Mouse (Mus musculus) C2C12 (cell line): ENCODE results near the gene Znhit2.

Experiments used
- CEBPB ChIP-seq: IDR thresholded peaks from one replicate; pipeline ENCODE4 v1.6.1; 2011; ENCODE audit warnings: low read depth, mild to moderate bottlenecking, control low read depth, moderate library complexity
- CTCF ChIP-seq: IDR thresholded peaks from one replicate; pipeline ENCODE4 v1.5.1; 2011; ENCODE audit not compliant: control insufficient read depth, insufficient read depth, insufficient read length
- MAX ChIP-seq: IDR thresholded peaks from one replicate; pipeline ENCODE4 v1.6.1; 2011; ENCODE audit warnings: mild to moderate bottlenecking, control low read depth
- MYOD1 ChIP-seq: IDR thresholded peaks from one replicate; pipeline ENCODE4 v1.6.1; 2011; ENCODE audit warnings: low read depth; ENCODE audit not compliant: control insufficient read depth, insufficient read length
- USF1 ChIP-seq: IDR thresholded peaks from one replicate; pipeline ENCODE4 v1.6.1; 2011; ENCODE audit warnings: low read depth, mild to moderate bottlenecking, control low read depth, moderate library complexity

DNA sequence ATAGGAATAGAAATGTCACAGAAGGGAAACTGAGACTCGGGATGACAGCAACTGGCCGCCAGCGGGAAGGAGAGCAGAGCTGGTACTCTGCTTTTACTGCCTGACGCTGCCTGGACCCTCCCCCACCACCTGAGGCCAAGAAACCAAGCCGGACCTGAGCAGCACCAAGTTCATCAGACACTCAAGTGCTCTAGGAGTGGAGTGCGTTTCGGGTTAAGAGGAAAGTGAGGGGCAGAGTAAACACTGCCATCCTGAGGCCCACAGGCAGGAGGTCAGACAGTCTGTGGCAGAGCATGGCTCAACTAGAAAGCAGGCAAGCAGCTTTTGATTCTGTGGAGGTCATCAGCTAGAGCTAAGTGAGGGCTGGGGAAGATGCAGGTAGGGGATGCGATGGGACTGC, 37.9 kb upstream of the Znhit2 start:
- no peak for TF ChIP-seq CTCF
- TF ChIP-seq MAX = no peak
- TF ChIP-seq MYOD1 = no peak
- TF ChIP-seq USF1 = no peak
- no peak for TF ChIP-seq CEBPB
